8 mouse cellular contexts compared by ENCODE assay signal in the genomic region with DNA sequence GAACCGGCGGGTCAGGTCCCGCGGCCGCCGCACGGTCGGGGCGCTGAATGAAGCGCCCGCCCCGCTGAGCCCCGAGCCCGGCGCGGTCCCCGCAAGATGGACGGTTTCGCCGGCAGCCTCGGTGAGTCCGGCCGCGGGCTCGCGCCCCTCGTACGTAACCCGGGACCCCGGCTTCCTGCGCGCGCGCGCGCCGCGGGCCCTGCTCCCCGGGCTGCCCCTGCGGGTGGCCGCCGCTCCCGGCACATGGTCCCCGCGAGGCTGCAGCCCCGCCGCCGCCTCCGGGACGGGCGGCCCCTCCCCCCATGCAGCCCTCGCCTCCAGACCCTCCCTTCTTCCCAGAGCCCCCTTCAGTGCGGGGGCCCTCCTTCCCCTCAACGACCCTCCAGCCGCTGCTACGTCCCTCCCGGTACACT. TPM values are rescaled to one million over a fixed set of nuclear protein-coding genes. Genes with fewer than 3 reads are reported as not detected.
DNase-seq lines count a peak whose midpoint lies in the region; ATAC-seq and TF ChIP-seq lines count a peak whose summit lies in the region.

No protein-coding gene starts in this region.

- peaks cover 5% of the 10 kb centered on the region; the same call in 1 of the 2 replicates for H3K4me1 ChIP-seq in cerebellum, adult 2 months (ENCODE audit: control insufficient read depth, insufficient read depth, low read length)
- H3K4me1 ChIP-seq in hindbrain, embryonic 10.5 days (replicated peaks), result peaks cover 30% of the 10 kb centered on the region

- no peaks in the 10 kb centered on the region for H3K36me3 ChIP-seq in hindbrain, embryonic 10.5 days
- no peaks in the 10 kb centered on the region for H3K36me3 ChIP-seq in macrophage (ENCODE audit: inconsistent target)

- no peaks in the 10 kb centered on the region for H3K27me3 ChIP-seq in cerebellum, adult 2 months (ENCODE audit: control insufficient read depth, insufficient read depth, low read length)
- no peaks in the 10 kb centered on the region for H3K27me3 ChIP-seq in hindbrain, embryonic 10.5 days (ENCODE audit: insufficient read depth, poor library complexity, severe bottlenecking)

- H3K79me2 ChIP-seq in macrophage (ENCODE audit: inconsistent target), result peaks cover 49% of the 10 kb centered on the region

- H3K9me3 ChIP-seq in hindbrain, embryonic 10.5 days, result no peaks in the 10 kb centered on the region

- H3K27ac ChIP-seq in cerebellum, adult 2 months (ENCODE audit: insufficient read depth, low read length), result peak overlapping the region; percentile 56; the same call in 1 of the 2 replicates
- peak overlapping the region; percentile 98 for H3K27ac ChIP-seq in hindbrain, embryonic 10.5 days
- peak overlapping the region; percentile 44 for H3K27ac ChIP-seq in macrophage

- no peak for TF ChIP-seq CTCF in cerebellum, adult 2 months (IDR thresholded peaks at IDR 0.05; ENCODE audit: borderline replicate concordance, insufficient read depth, low read depth, low read length)

- under 1% methylated on average over 53 of the region's 57 CpGs for WGBS in cerebellum, adult 2 months
- WGBS in hindbrain, embryonic 10.5 days, result under 1% methylated on average over 57 of the region's 57 CpGs
- WGBS in macrophage (ENCODE audit: missing documents), result under 1% methylated on average over 53 of the region's 57 CpGs

- no peak for TF ChIP-seq POLR2A in cerebellum, adult 2 months (IDR thresholded peaks at IDR 0.05; ENCODE audit: borderline replicate concordance, insufficient read depth, low read length)

- peak overlapping the region; percentile 92 for H3K4me3 ChIP-seq in cerebellum, adult 2 months (replicated peaks; ENCODE audit: insufficient read depth, low read depth, low read length)
- H3K4me3 ChIP-seq in hindbrain, embryonic 10.5 days, result peak overlapping the region; percentile 93
- peak overlapping the region; percentile 61 for H3K4me3 ChIP-seq in macrophage (ENCODE audit: inconsistent target)

- DNase-seq in cerebellum, adult 2 months, result no peak
- no peak for DNase-seq in cerebellum, postnatal 14 days
- peak; percentile 4 for DNase-seq in right cerebral cortex, adult 18-20 months
- DNase-seq in right cerebral cortex, postnatal 14 days, result no peak
- DNase-seq in hindbrain, embryonic 10.5 days (ENCODE audit: low spot score), result no peak
- DNase-seq in thymus, postnatal 0 days (ENCODE audit: low spot score), result peak; percentile 62

- no peak for ATAC-seq in monocyte, adult 5-6 weeks (replicated peaks; ENCODE audit: insufficient number of reproducible peaks, low FRiP score, low TSS enrichment, poor library complexity, severe bottlenecking)

RNA-seq across cellular contexts. Expression of a gene that starts 0.4 kb away (rescaled TPM):
- polyA plus RNA-seq in cerebellum, adult 2 months (2012; rRNA removed), result 16.7 and 17.3 TPM in 2 replicates
- 37.6 and 43.6 TPM in 2 replicates for polyA plus RNA-seq in hindbrain, embryonic 10.5 days (2016; fragmentation: Nextera tagmentation; extraction: Ambion mirVana)
- total RNA-seq in macrophage (2018; cell fraction: chromatin; rRNA removed), result 10 to 100 TPM; 25.9 to 51.5 (median 42.5) TPM
- total RNA-seq in macrophage (2018; cell fraction: cytosol; rRNA removed), result 10 to 100 TPM in 24 of 26 experiments, 1 to 10 TPM in 2; 9.3 to 18.3 (median 12.9) TPM
- 10 to 100 TPM; 18.2 to 45.5 (median 30.2) TPM for total RNA-seq in macrophage (2018; cell fraction: nucleus; rRNA removed)
- 12.7 to 14.7 TPM (median 12.8 TPM) in 3 replicates for polyA plus RNA-seq in macrophage (2018)
- 16.5 and 20.6 TPM in 2 replicates for polyA plus RNA-seq in thymus, postnatal 0 days (2015; fragmentation: Nextera tagmentation; extraction: Ambion mirVana)
- total RNA-seq in monocyte, adult 5-6 weeks (2017), result 55.7 to 71.2 TPM (median 60.9 TPM) in 3 replicates

Comparison
In these comparisons a context has a peak if more than half of its experiments do, and no peak if none do; other contexts are left out.
1. DNase-seq: peak in right cerebral cortex, adult 18-20 months (single experiment) and thymus, postnatal 0 days (single experiment); none in cerebellum, adult 2 months (0 of 2), cerebellum, postnatal 14 days (0 of 2), right cerebral cortex, postnatal 14 days (single experiment) and hindbrain, embryonic 10.5 days (single experiment).
2. H3K27ac ChIP-seq: peak in every context shown above with its lines; median percentile 98 in hindbrain, embryonic 10.5 days; 56 in cerebellum, adult 2 months; 44 in macrophage.
3. Peak in every context shown above with its lines, with median percentiles within 50 percentile points of each other: H3K4me3 ChIP-seq.